Mouse (Mus musculus) heart, embryonic 15.5 days (tissue): ENCODE measurements around the gene Mrpl21. TPM values are rescaled to one million over a fixed set of nuclear protein-coding genes. Genes with fewer than 3 reads are reported as not detected.

Experiments used
- microRNA-seq: library from miRNA; unstranded; fragments of <30 nt; microRNA quantifications from one replicate; pipeline ENCODE4, GENCODE M21; 2016
- polyA plus RNA-seq: library from polyadenylated mRNA; unstranded; fragments of >200 nt; fragmentation: Nextera tagmentation; extraction: Ambion mirVana; gene quantifications from 2 replicates; pipeline ENCODE4 v1.2.1, GENCODE M21; 2015

Mrpl21 gene
- polyA plus RNA-seq, 1 experiment from 2014 or later = 94.8 TPM

Small RNAs within 50 kb of the gene (microRNA-seq; reads per million reads assigned to microRNA genes)
- gene Mir6984 = not detected

Other genes starting within 250 kb of the Mrpl21 start
- gene Ighmbp2, start 116 bp downstream of the Mrpl21 start, polyA plus RNA-seq = 5.3 and 7.0 TPM in 2 replicates
- gene Cpt1a, start 39.4 kb downstream of the Mrpl21 start, polyA plus RNA-seq = 25.7 and 36.0 TPM in 2 replicates
- gene Tesmin, start 106.0 kb downstream of the Mrpl21 start, polyA plus RNA-seq = 0.69 and 1.5 TPM in 2 replicates
- 6.2 and 7.5 TPM in 2 replicates for gene Gal, start 131.6 kb downstream of the Mrpl21 start, polyA plus RNA-seq